8 mouse cellular contexts compared by ENCODE assay signal in the genomic region with DNA sequence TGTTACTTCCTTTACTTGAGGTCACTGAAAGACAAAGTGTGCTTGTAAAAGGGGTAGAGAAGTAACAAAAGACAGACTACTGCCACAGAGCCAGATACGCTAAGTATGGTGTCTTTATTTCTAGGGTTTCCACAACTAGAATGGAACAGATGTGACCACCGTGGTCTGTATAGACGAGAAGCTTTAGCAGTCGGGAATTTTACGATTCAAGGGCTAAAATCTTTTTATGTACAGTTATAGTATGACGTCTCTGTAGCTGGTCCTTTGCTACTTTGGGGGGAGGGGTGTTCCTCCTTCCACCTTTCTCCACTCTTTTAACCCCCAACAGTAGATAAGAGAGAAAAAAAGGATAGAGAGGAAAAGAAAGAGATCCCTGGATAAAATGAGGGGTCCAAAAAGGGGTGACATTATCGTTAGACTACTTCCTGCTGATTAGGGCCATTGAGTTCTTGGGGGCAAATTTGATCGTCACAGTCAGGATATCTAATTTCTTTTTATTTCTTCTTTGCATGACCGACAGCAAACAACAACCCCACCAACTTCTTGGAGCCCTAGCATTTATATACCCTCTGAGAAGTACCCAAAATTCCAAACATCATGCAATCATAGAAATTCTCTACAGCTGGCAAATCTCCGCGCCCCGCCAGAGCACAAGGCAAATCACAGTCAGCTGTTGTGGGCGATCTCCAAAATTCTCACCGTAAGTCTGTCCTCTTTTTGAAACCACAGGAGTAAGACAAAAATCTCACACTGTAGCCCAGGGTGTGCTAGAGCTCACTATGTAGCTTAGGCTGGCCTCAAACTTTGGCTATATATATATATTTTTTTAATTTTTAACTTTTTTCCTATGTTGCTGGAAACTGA. TPM values are rescaled to one million over a fixed set of nuclear protein-coding genes. Genes with fewer than 3 reads are reported as not detected.
DNase-seq lines count a peak whose midpoint lies in the region; ATAC-seq and TF ChIP-seq lines count a peak whose summit lies in the region.

No protein-coding gene starts in this region.

- ATAC-seq in liver, embryonic 15.5 days (ENCODE audit: insufficient read depth) = no peak
- no peak for ATAC-seq in CD4-positive, CD25-positive, alpha-beta regulatory T cell, adult 4 months

- H3K9me3 ChIP-seq in CH12.LX (replicated peaks; ENCODE audit: low read length) = peaks cover 5% of the 10 kb centered on the region
- H3K9me3 ChIP-seq in embryonic facial prominence, embryonic 10.5 days = 0 out of 2 replicates have a peak, but pooled peaks cover 3% of the 10 kb centered on the region
- no peaks in the 10 kb centered on the region for H3K9me3 ChIP-seq in liver, embryonic 15.5 days (replicated peaks)

- H3K27me3 ChIP-seq in kidney, adult 2 months (replicated peaks; ENCODE audit: control insufficient read depth, insufficient read depth, low read length) = no peaks in the 10 kb centered on the region
- H3K27me3 ChIP-seq in CH12.LX (replicated peaks) = no peaks in the 10 kb centered on the region
- peaks cover 23% of the 10 kb centered on the region for H3K27me3 ChIP-seq in embryonic facial prominence, embryonic 10.5 days (replicated peaks; ENCODE audit: low read depth, poor library complexity, severe bottlenecking)
- peaks cover 39% of the 10 kb centered on the region for H3K27me3 ChIP-seq in liver, embryonic 15.5 days

- TF ChIP-seq RAD21 in CH12.LX (IDR thresholded peaks at IDR 0.05; ENCODE audit: low read depth, low read length) = no peak; the same call in 1 of the 2 replicates

- peak overlapping the region; percentile 30 for H3K27ac ChIP-seq in kidney, adult 2 months (ENCODE audit: insufficient read depth, low read depth, low read length)
- peak overlapping the region; percentile 100 for H3K27ac ChIP-seq in CH12.LX (ENCODE audit: insufficient read depth, low read depth)
- no peak overlapping the region for H3K27ac ChIP-seq in embryonic facial prominence, embryonic 10.5 days (replicated peaks)
- H3K27ac ChIP-seq in liver, embryonic 15.5 days (replicated peaks) = peak overlapping the region; percentile 72

- peaks cover 5% of the 10 kb centered on the region; the same call in 1 of the 2 replicates for H3K4me1 ChIP-seq in kidney, adult 2 months (ENCODE audit: control insufficient read depth, insufficient read depth, low read length)
- H3K4me1 ChIP-seq in CH12.LX (ENCODE audit: control insufficient read depth in 1 of 2, insufficient read depth in 2 of 2) = peaks cover 5 to 26% of the 10 kb centered on the region in 2 experiments; a peak in 3 of 4 replicates
- H3K4me1 ChIP-seq in embryonic facial prominence, embryonic 10.5 days = peaks cover 16% of the 10 kb centered on the region
- peaks cover 16% of the 10 kb centered on the region for H3K4me1 ChIP-seq in liver, embryonic 15.5 days (replicated peaks)

- dilution Hi-C loops in CH12.LX (cut with MboI; ENCODE audit: extremely low pct_ligation_motif_present, extremely low pct_unique_long_range_greater_than_20kb, low sequenced_read_pairs) = no loop called here

- H3K9ac ChIP-seq in CH12.LX (ENCODE audit: insufficient read depth, low read depth) = peak overlapping the region; percentile 100
- no peak overlapping the region for H3K9ac ChIP-seq in liver, embryonic 15.5 days

- TF ChIP-seq EP300 in CH12.LX (IDR thresholded peaks at IDR 0.05; ENCODE audit: low read length) = peak; percentile 35

- no peak overlapping the region for H3K4me3 ChIP-seq in kidney, adult 2 months (ENCODE audit: insufficient read depth, low read depth, low read length)
- peak overlapping the region; percentile 59 to 99 (median 70) for H3K4me3 ChIP-seq in CH12.LX (replicated peaks in 1 of 3; ENCODE audit: low read depth in 2 of 3, low read length in 2 of 3, poor library complexity in 1 of 3)
- peak overlapping the region; percentile 58; the same call in 1 of the 2 replicates for H3K4me3 ChIP-seq in embryonic facial prominence, embryonic 10.5 days
- peak overlapping the region; percentile 49 for H3K4me3 ChIP-seq in liver, embryonic 15.5 days (replicated peaks)

- WGBS in kidney, adult 2 months = 76% methylated on average over 14 of the region's 14 CpGs
- WGBS in embryonic facial prominence, embryonic 10.5 days = 88% methylated on average over 14 of the region's 14 CpGs
- WGBS in liver, embryonic 15.5 days (ENCODE audit: insufficient replicate concordance) = 35% methylated on average over 14 of the region's 14 CpGs

- DNase-seq in kidney, adult 2 months = no peak
- no peak for DNase-seq in kidney, adult 9 months
- no peak for DNase-seq in CH12.LX (ENCODE audit: extremely low read depth)
- no peak for DNase-seq in embryonic facial prominence, embryonic 10.5 days (ENCODE audit: low spot score)
- no peak for DNase-seq in left cerebral cortex, adult 8-10 months (ENCODE audit: low spot score in 2 of 2)
- DNase-seq in frontal cortex, adult 2 months (ENCODE audit: extremely low spot score in 1 of 2, low spot score in 1 of 2) = no peak

- H3K79me2 ChIP-seq in CH12.LX (replicated peaks; ENCODE audit: control insufficient read depth, extremely low read depth, insufficient read depth, poor library complexity, severe bottlenecking) = peaks cover 18% of the 10 kb centered on the region

- H3K36me3 ChIP-seq in kidney, adult 2 months (ENCODE audit: control insufficient read depth, insufficient read depth, low read length) = no peaks in the 10 kb centered on the region
- H3K36me3 ChIP-seq in CH12.LX (replicated peaks in 1 of 2; ENCODE audit: control insufficient read depth in 1 of 2, insufficient read depth in 1 of 2, low read length in 1 of 2) = peaks cover 0 to 36% of the 10 kb centered on the region in 2 experiments
- H3K36me3 ChIP-seq in embryonic facial prominence, embryonic 10.5 days (replicated peaks) = no peaks in the 10 kb centered on the region
- no peaks in the 10 kb centered on the region for H3K36me3 ChIP-seq in liver, embryonic 15.5 days (replicated peaks)

- TF ChIP-seq CTCF in kidney, adult 2 months (conservative IDR thresholded peaks at IDR 0.05; ENCODE audit: insufficient read depth, insufficient read length, low read depth, low read length) = no peak
- no peak for TF ChIP-seq CTCF in CH12.LX (conservative IDR thresholded peaks at IDR 0.05 in 1 of 2, IDR thresholded peaks at IDR 0.05 in 1 of 2; ENCODE audit: low read depth in 2 of 2, low read length in 2 of 2)

- in situ Hi-C loops in CH12.LX (cut with MboI; ENCODE audit: low pct_ligation_motif_present, low pct_unique_long_range_greater_than_20kb, low sequenced_read_pairs) = no loop called here

- H3K4me2 ChIP-seq in CH12.LX (ENCODE audit: insufficient read depth, low read depth, poor library complexity, severe bottlenecking) = peak overlapping the region; percentile 97
- peak overlapping the region; percentile 67 for H3K4me2 ChIP-seq in liver, embryonic 15.5 days

- TF ChIP-seq POLR2A in kidney, adult 2 months (IDR thresholded peaks at IDR 0.05; ENCODE audit: low read depth, low read length) = no peak
- no peak; the same call in 1 of the 2 replicates for TF ChIP-seq POLR2A in CH12.LX (IDR thresholded peaks at IDR 0.05; ENCODE audit: low read depth, low read length)

TF ChIP-seq in CH12.LX, 34 proteins besides CTCF, POLR2A, EP300 and RAD21 (continues in another document):
- TF ChIP-seq MEF2A (IDR thresholded peaks at IDR 0.05; ENCODE audit: borderline replicate concordance, low read depth, low read length) = peak; percentile 37; the same call in 1 of the 2 replicates
- TF ChIP-seq MAZ (IDR thresholded peaks at IDR 0.05; ENCODE audit: low read depth, low read length) = peak; percentile 70; the same call in 1 of the 2 replicates
- 0 out of 2 replicates have a peak, but pooled peaks have one; percentile 5 for TF ChIP-seq HCFC1 (IDR thresholded peaks at IDR 0.05; ENCODE audit: low read depth, low read length)
- TF ChIP-seq PAX5 (IDR thresholded peaks at IDR 0.05; ENCODE audit: low read length) = no peak
- no peak; the same call in 1 of the 2 replicates for TF ChIP-seq IRF4 (IDR thresholded peaks at IDR 0.05; ENCODE audit: low read depth, low read length)
- 0 out of 2 replicates have a peak, but pooled peaks have one; percentile 61 for TF ChIP-seq E2F4 (IDR thresholded peaks at IDR 0.05; ENCODE audit: insufficient replicate concordance, low read depth, low read length)
- no peak for TF ChIP-seq MXI1 (IDR thresholded peaks at IDR 0.05; ENCODE audit: low read depth, low read length)
- TF ChIP-seq MAX (IDR thresholded peaks at IDR 0.05; ENCODE audit: low read length) = 0 out of 2 replicates have a peak, but pooled peaks have one; percentile 28
- TF ChIP-seq ZC3H11A (IDR thresholded peaks at IDR 0.05; ENCODE audit: low read depth, low read length) = no peak
- TF ChIP-seq CHD2 (IDR thresholded peaks at IDR 0.05; ENCODE audit: low read length) = peak; percentile 74
- TF ChIP-seq RCOR1 (conservative IDR thresholded peaks at IDR 0.05; ENCODE audit: low read depth, low read length) = peak; percentile 60; the same call in 1 of the 2 replicates
- no peak; the same call in 1 of the 2 replicates for TF ChIP-seq SIN3A (IDR thresholded peaks at IDR 0.05; ENCODE audit: low read length)
- peak; percentile 94 for TF ChIP-seq CHD1 (IDR thresholded peaks at IDR 0.05; ENCODE audit: low read depth, low read length)
- peak; percentile 59; the same call in 1 of the 2 replicates for TF ChIP-seq NELFE (IDR thresholded peaks at IDR 0.05; ENCODE audit: low read depth, low read length)
- TF ChIP-seq MAFK (IDR thresholded peaks at IDR 0.05; ENCODE audit: insufficient replicate concordance, low read length) = peak; percentile 32; the same call in 1 of the 2 replicates
- 0 out of 2 replicates have a peak, but pooled peaks have one; percentile 32 for TF ChIP-seq KAT2A (IDR thresholded peaks at IDR 0.05; ENCODE audit: insufficient replicate concordance, low read length)
- TF ChIP-seq UBTF (IDR thresholded peaks at IDR 0.05; ENCODE audit: low read depth, low read length) = peak; percentile 18; the same call in 1 of the 2 replicates
- TF ChIP-seq ZMIZ1 (IDR thresholded peaks at IDR 0.05; ENCODE audit: low read depth, low read length) = no peak; the same call in 1 of the 2 replicates
- no peak for TF ChIP-seq TBP (conservative IDR thresholded peaks at IDR 0.05; ENCODE audit: low read depth, low read length)
- TF ChIP-seq NRF1 (IDR thresholded peaks at IDR 0.05; ENCODE audit: low read depth, low read length) = 0 out of 2 replicates have a peak, but pooled peaks have one; percentile 13

RNA-seq across cellular contexts. Expression of gene Ptp4a2, which starts 0.8 kb away (rescaled TPM):
- 29.9 and 41.5 TPM in 2 replicates for polyA plus RNA-seq in kidney, adult 2 months (2012; rRNA removed)
- total RNA-seq in CH12.LX (2012; rRNA removed) (113 and 163 TPM in 2 replicates), CH12.LX (2014; rRNA removed) (415 and 493 TPM in 2 replicates)
- 327 and 467 TPM in 2 replicates for polyA plus RNA-seq in CH12.LX (2012; ENCODE audit: insufficient read length, low read depth)
- polyA plus RNA-seq in embryonic facial prominence, embryonic 10.5 days (2016; fragmentation: Nextera tagmentation; extraction: Ambion mirVana) = 284 and 296 TPM in 2 replicates
- 140 and 174 TPM in 2 replicates for polyA plus RNA-seq in liver, embryonic 15.5 days (2015; fragmentation: Nextera tagmentation; extraction: Ambion mirVana)
- 1,000 to 10,000 TPM; 1,309 to 1,442 TPM for polyA plus RNA-seq in CD4-positive, CD25-positive, alpha-beta regulatory T cell, adult 4 months (2017; shearing (Covaris generic))
- 100 to 1,000 TPM; 128 to 154 (median 142) TPM for total RNA-seq in left cerebral cortex, adult 8-10 months (2022)
- polyA plus RNA-seq in frontal cortex, adult 2 months (2012; rRNA removed) = 77.1 and 82.1 TPM in 2 replicates
